Mouse (Mus musculus) megakaryocyte, embryonic 14.5 days (primary cell): ENCODE data around the gene Tprgl.

Experiments
- FLI1 ChIP-seq: IDR thresholded peaks from 2 replicates; pipeline ENCODE4 v1.6.1; 2012; ENCODE audit warnings: low read length, inconsistent platforms, mixed read lengths
- GATA1 ChIP-seq: IDR thresholded peaks from 3 replicates; pipeline ENCODE4 v1.6.1; 2012; ENCODE audit warnings: mixed read lengths, low read length, inconsistent platforms, borderline replicate concordance

DNA sequence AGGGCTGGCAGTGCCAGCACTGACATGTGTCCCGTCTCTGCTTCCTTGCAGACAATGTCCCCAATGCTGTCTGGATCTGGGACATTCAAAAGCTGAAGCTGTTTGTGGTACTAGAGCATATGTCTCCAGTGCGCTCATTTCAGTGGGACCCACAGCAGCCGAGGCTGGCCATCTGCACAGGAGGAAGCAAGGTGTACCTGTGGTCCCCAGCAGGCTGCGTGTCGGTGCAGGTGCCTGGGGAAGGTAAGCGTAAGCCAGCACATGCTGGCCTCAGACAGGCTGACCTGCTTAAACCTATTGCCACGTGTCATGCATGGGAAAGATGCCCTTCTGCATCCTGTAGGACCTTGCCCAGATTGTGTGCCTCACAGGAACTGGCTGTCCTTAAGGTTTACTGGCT lies 4.4 kb downstream of the Tprgl start:
- TF ChIP-seq GATA1, result no peak
- TF ChIP-seq FLI1, result no peak
